Mouse (Mus musculus) skeletal muscle tissue, postnatal 0 days (tissue): ENCODE results near the gene Msh6. TPM values are rescaled to one million over a fixed set of nuclear protein-coding genes. Genes with fewer than 3 reads are reported as not detected.

Experiments used
- polyA plus RNA-seq: library from polyadenylated mRNA; unstranded; fragments of >200 nt; fragmentation: Nextera tagmentation; extraction: Ambion mirVana; gene quantifications from 2 replicates; pipeline ENCODE4 v1.2.1, GENCODE M21; 2015

Gene Msh6
- 6.2 and 6.6 TPM in 2 replicates for polyA plus RNA-seq

GRCm38 (mm10) chr17:87974629-87975228, at the start of gene Msh6:
Msh6 (plus strand) TSS chr17:87975062.

Other genes with a start within 250 kb of the Msh6 start
- gene Kcnk12, start 177.1 kb upstream of the Msh6 start, polyA plus RNA-seq = not detected in 2 replicates
- gene Rpl36-ps4, start 54.1 kb upstream of the Msh6 start, polyA plus RNA-seq = not detected in 2 replicates
- gene Fbxo11, start 90.2 kb downstream of the Msh6 start, polyA plus RNA-seq = 8.2 and 9.2 TPM in 2 replicates